Mouse (Mus musculus): ENCODE results near the gene Gfap. TPM values are rescaled to one million over a fixed set of nuclear protein-coding genes. Genes with fewer than 3 reads are reported as not detected.

Gene Gfap
- polyA plus RNA-seq, 1 experiment from 2014 or later = 2.4 TPM

GRCm38 (mm10) chr11:102925351-102925717 is 24.6 kb upstream of the Gfap start:
- Histone ChIP-seq H3K36me3 (no peaks in the 10 kb centered on the region), H3K27me3 (replicated peaks) (peaks cover 5% of the 10 kb centered on the region; the same call in 1 of the 2 replicates), H3K27ac (replicated peaks) (peak overlapping the region; percentile 74), H3K4me2 (peak overlapping the region; percentile 94), H3K9me3 (replicated peaks) (no peaks in the 10 kb centered on the region), H3K4me3 (replicated peaks) (peak overlapping the region; percentile 62), H3K4me1 (peaks cover 11% of the 10 kb centered on the region), H3K9ac (replicated peaks) (peak overlapping the region; percentile 46)
- 1% methylated on average over 10 of the region's 10 CpGs for WGBS
- ATAC-seq (ENCODE audit: low FRiP score) = 0 out of 2 replicates have a peak, but pooled peaks have one; percentile 28

GRCm38 (mm10) chr11:102924557-102925350 is 24.0 kb upstream of the Gfap start, which contains the start of gene Kif18b:
Gene Kif18b (minus strand): TSS chr11:102925124.
- peaks cover 5% of the 10 kb centered on the region; the same call in 1 of the 2 replicates for H3K27me3 ChIP-seq (replicated peaks)
- WGBS = under 1% methylated on average over 62 of the region's 62 CpGs
- peak within 1 kb of the TSS; percentile 74 for H3K27ac ChIP-seq (replicated peaks)
- no peaks in the 10 kb centered on the region for H3K9me3 ChIP-seq (replicated peaks)
- H3K4me2 ChIP-seq = peak within 1 kb of the TSS; percentile 94
- H3K4me3 ChIP-seq (replicated peaks) = peak within 1 kb of the TSS; percentile 62
- ATAC-seq (ENCODE audit: low FRiP score) = peak; percentile 84
- H3K4me1 ChIP-seq = peaks cover 11% of the 10 kb centered on the region
- peak within 1 kb of the TSS; percentile 46 for H3K9ac ChIP-seq (replicated peaks)
- H3K36me3 ChIP-seq = no peaks in the 10 kb centered on the region

GRCm38 (mm10) chr11:102921491-102921890 is 20.8 kb upstream of the Gfap start:
- H3K9me3 ChIP-seq (replicated peaks) = no peaks in the 10 kb centered on the region
- H3K4me3 ChIP-seq (replicated peaks) = no peak overlapping the region
- H3K27ac ChIP-seq (replicated peaks) = no peak overlapping the region
- peaks cover 11% of the 10 kb centered on the region for H3K4me1 ChIP-seq
- no peaks in the 10 kb centered on the region for H3K36me3 ChIP-seq
- H3K9ac ChIP-seq (replicated peaks) = 0 out of 2 replicates have a peak overlapping the region, but pooled peaks have one; percentile 17
- 74% methylated on average over 6 of the region's 6 CpGs for WGBS
- H3K27me3 ChIP-seq (replicated peaks) = no peaks in the 10 kb centered on the region
- H3K4me2 ChIP-seq = no peak overlapping the region
- ATAC-seq (ENCODE audit: low FRiP score) = no peak

- 0 out of 2 replicates have a peak, but pooled peaks cover 2% of the 10 kb centered on the region for H3K4me1 ChIP-seq
- H3K4me3 ChIP-seq (replicated peaks) = no peak overlapping the region
- 60% methylated on average over 4 of the region's 4 CpGs for WGBS
- no peak for ATAC-seq (ENCODE audit: low FRiP score)
- H3K9ac ChIP-seq (replicated peaks) = no peak overlapping the region
- no peaks in the 10 kb centered on the region for H3K27me3 ChIP-seq (replicated peaks)
- no peak overlapping the region for H3K4me2 ChIP-seq
- H3K9me3 ChIP-seq (replicated peaks) = no peaks in the 10 kb centered on the region
- no peaks in the 10 kb centered on the region for H3K36me3 ChIP-seq
- H3K27ac ChIP-seq (replicated peaks) = no peak overlapping the region
Measured at GRCm38 (mm10) chr11:102918077-102918476, 17.4 kb upstream of the Gfap start.

GRCm38 (mm10) chr11:102915380-102915779 is 14.7 kb upstream of the Gfap start:
- Histone ChIP-seq H3K27ac (replicated peaks) (no peak overlapping the region), H3K27me3 (replicated peaks) (no peaks in the 10 kb centered on the region), H3K9me3 (replicated peaks) (no peaks in the 10 kb centered on the region), H3K36me3 (no peaks in the 10 kb centered on the region), H3K4me2 (no peak overlapping the region), H3K9ac (replicated peaks) (no peak overlapping the region), H3K4me3 (replicated peaks) (no peak overlapping the region), H3K4me1 (0 out of 2 replicates have a peak, but pooled peaks cover 3% of the 10 kb centered on the region)
- 94% methylated on average over 9 of the region's 9 CpGs for WGBS
- ATAC-seq (ENCODE audit: low FRiP score) = no peak

GRCm38 (mm10) chr11:102911376-102911775 is 10.7 kb upstream of the Gfap start:
- H3K4me1 ChIP-seq = 0 out of 2 replicates have a peak, but pooled peaks cover 3% of the 10 kb centered on the region
- no peaks in the 10 kb centered on the region for H3K27me3 ChIP-seq (replicated peaks)
- H3K36me3 ChIP-seq = no peaks in the 10 kb centered on the region
- ATAC-seq (ENCODE audit: low FRiP score) = no peak
- WGBS = 54% methylated on average over 7 of the region's 7 CpGs
- H3K27ac ChIP-seq (replicated peaks) = no peak overlapping the region
- H3K9ac ChIP-seq (replicated peaks) = no peak overlapping the region
- no peaks in the 10 kb centered on the region for H3K9me3 ChIP-seq (replicated peaks)
- H3K4me2 ChIP-seq = no peak overlapping the region
- H3K4me3 ChIP-seq (replicated peaks) = no peak overlapping the region

- ATAC-seq (ENCODE audit: low FRiP score) = no peak
- no peak overlapping the region for H3K9ac ChIP-seq (replicated peaks)
- peaks cover 17% of the 10 kb centered on the region for H3K4me1 ChIP-seq
- peaks cover 8% of the 10 kb centered on the region; the same call in 1 of the 2 replicates for H3K27me3 ChIP-seq (replicated peaks)
- H3K36me3 ChIP-seq = no peaks in the 10 kb centered on the region
- no peak overlapping the region for H3K4me2 ChIP-seq
- 62% methylated on average over 7 of the region's 7 CpGs for WGBS
- no peak overlapping the region for H3K4me3 ChIP-seq (replicated peaks)
- H3K9me3 ChIP-seq (replicated peaks) = no peaks in the 10 kb centered on the region
- H3K27ac ChIP-seq (replicated peaks) = no peak overlapping the region
Measured at GRCm38 (mm10) chr11:102903654-102904053, 2.9 kb upstream of the Gfap start.

- Histone ChIP-seq H3K4me2 (no peak overlapping the region), H3K4me1 (peaks cover 25% of the 10 kb centered on the region), H3K27ac (replicated peaks) (no peak overlapping the region), H3K36me3 (no peaks in the 10 kb centered on the region), H3K9ac (replicated peaks) (no peak overlapping the region), H3K27me3 (replicated peaks) (peaks cover 9% of the 10 kb centered on the region; the same call in 1 of the 2 replicates), H3K9me3 (replicated peaks) (no peaks in the 10 kb centered on the region), H3K4me3 (replicated peaks) (no peak overlapping the region)
- 82% methylated on average over 5 of the region's 5 CpGs for WGBS
- ATAC-seq (ENCODE audit: low FRiP score) = no peak
Measured at GRCm38 (mm10) chr11:102902107-102902506, 1.4 kb upstream of the Gfap start.

GRCm38 (mm10) chr11:102901199-102901598 is 487 bp upstream of the Gfap start:
- Histone ChIP-seq H3K9me3 (replicated peaks) (no peaks in the 10 kb centered on the region), H3K27me3 (replicated peaks) (peaks cover 14% of the 10 kb centered on the region), H3K27ac (replicated peaks) (no peak overlapping the region), H3K36me3 (no peaks in the 10 kb centered on the region), H3K4me2 (no peak overlapping the region), H3K4me1 (peaks cover 25% of the 10 kb centered on the region), H3K4me3 (replicated peaks) (no peak overlapping the region), H3K9ac (replicated peaks) (no peak overlapping the region)
- ATAC-seq (ENCODE audit: low FRiP score) = no peak
- 72% methylated on average over 4 of the region's 4 CpGs for WGBS

GRCm38 (mm10) chr11:102898408-102898807 is 2.3 kb downstream of the Gfap start:
- H3K9ac ChIP-seq (replicated peaks) = no peak overlapping the region
- peak; percentile 60; the same call in 1 of the 2 replicates for ATAC-seq (ENCODE audit: low FRiP score)
- no peak overlapping the region for H3K4me3 ChIP-seq (replicated peaks)
- no peak overlapping the region for H3K4me2 ChIP-seq
- no peaks in the 10 kb centered on the region for H3K9me3 ChIP-seq (replicated peaks)
- peak overlapping the region; percentile 30; the same call in 1 of the 2 replicates for H3K27ac ChIP-seq (replicated peaks)
- peaks cover 13% of the 10 kb centered on the region for H3K4me1 ChIP-seq
- no peaks in the 10 kb centered on the region for H3K36me3 ChIP-seq
- WGBS = 63% methylated on average over 9 of the region's 9 CpGs
- H3K27me3 ChIP-seq (replicated peaks) = peaks cover 40% of the 10 kb centered on the region

- no peak overlapping the region for H3K27ac ChIP-seq (replicated peaks)
- no peak overlapping the region for H3K9ac ChIP-seq (replicated peaks)
Measured at GRCm38 (mm10) chr11:102896641-102897040, 4.1 kb downstream of the Gfap start.

GRCm38 (mm10) chr11:102895779-102896178 is 4.9 kb downstream of the Gfap start:
- ATAC-seq (ENCODE audit: low FRiP score) = no peak
- Histone ChIP-seq H3K27ac (replicated peaks) (no peak overlapping the region), H3K4me2 (no peak overlapping the region), H3K27me3 (replicated peaks) (peaks cover 58% of the 10 kb centered on the region), H3K4me3 (replicated peaks) (no peak overlapping the region), H3K4me1 (peaks cover 18% of the 10 kb centered on the region), H3K9me3 (replicated peaks) (no peaks in the 10 kb centered on the region), H3K36me3 (no peaks in the 10 kb centered on the region), H3K9ac (replicated peaks) (no peak overlapping the region)
- 74% methylated on average over 9 of the region's 9 CpGs for WGBS

More at GRCm38 (mm10) chr11:102896641-102897040, 4.1 kb downstream of the Gfap start:
- no peaks in the 10 kb centered on the region for H3K36me3 ChIP-seq
- 79% methylated on average over 20 of the region's 20 CpGs for WGBS
- H3K4me3 ChIP-seq (replicated peaks) = no peak overlapping the region
- peaks cover 21% of the 10 kb centered on the region for H3K4me1 ChIP-seq
- no peak for ATAC-seq (ENCODE audit: low FRiP score)
- no peaks in the 10 kb centered on the region for H3K9me3 ChIP-seq (replicated peaks)
- peaks cover 53% of the 10 kb centered on the region for H3K27me3 ChIP-seq (replicated peaks)
- H3K4me2 ChIP-seq = no peak overlapping the region
